Mouse (Mus musculus) heart, embryonic 15.5 days (tissue): ENCODE data around the gene Panx3. TPM values are rescaled to one million over a fixed set of nuclear protein-coding genes. Genes with fewer than 3 reads are reported as not detected.

Experiments
- ATAC-seq: fragments of 200-750 bp; cut with Nextera tagmentation; replicated peaks from 2 replicates; pipeline ENCODE4 v1.8.0; 2017; ENCODE audit warnings: low read depth, moderate TSS enrichment; ENCODE audit not compliant: insufficient number of reproducible peaks, insufficient read depth, low FRiP score
- H3K27ac ChIP-seq: fragments of 300-500 bp; sonication (generic); 2 replicates; pipeline ENCODE4 v1.5.1; 2015; ENCODE audit warnings: mild to moderate bottlenecking, inconsistent platforms
- H3K27me3 ChIP-seq: fragments of 300-500 bp; sonication (generic); 2 replicates; pipeline ENCODE4 v1.6.1; 2015; ENCODE audit warnings: inconsistent platforms
- H3K36me3 ChIP-seq: fragments of 300-500 bp; sonication (generic); 2 replicates; pipeline ENCODE4 v1.6.1; 2015; ENCODE audit warnings: mild to moderate bottlenecking, inconsistent platforms
- H3K4me1 ChIP-seq: fragments of 300-500 bp; sonication (generic); replicated peaks from 2 replicates; pipeline ENCODE4 v1.6.1; 2015; ENCODE audit warnings: inconsistent platforms
- H3K4me2 ChIP-seq: fragments of 300-500 bp; sonication (generic); 2 replicates; pipeline ENCODE4 v1.6.1; 2015; ENCODE audit warnings: inconsistent platforms, mild to moderate bottlenecking, moderate library complexity
- H3K4me3 ChIP-seq: fragments of 300-500 bp; sonication (generic); 2 replicates; pipeline ENCODE4 v1.5.1; 2015; ENCODE audit warnings: mild to moderate bottlenecking, inconsistent platforms
- H3K9ac ChIP-seq: fragments of 300-500 bp; sonication (generic); 2 replicates; pipeline ENCODE4 v1.6.1; 2015; ENCODE audit warnings: mild to moderate bottlenecking, inconsistent platforms
- H3K9me3 ChIP-seq: fragments of 300-500 bp; sonication (generic); replicated peaks from 2 replicates; pipeline ENCODE4 v1.6.1; 2016; ENCODE audit warnings: inconsistent platforms
- WGBS: fragments of 180-500 bp; shearing (Covaris S2); methylation state at CpG from one replicate; pipeline ENCODE4 v1.1.7; 2015; ENCODE audit warnings: mixed read lengths; 5-methylcytosine and 5-hydroxymethylcytosine counted together
- polyA plus RNA-seq: library from polyadenylated mRNA; unstranded; fragments of >200 nt; fragmentation: Nextera tagmentation; extraction: Ambion mirVana; gene quantifications from 2 replicates; pipeline ENCODE4 v1.2.1, GENCODE M21; 2015

Gene Panx3
- polyA plus RNA-seq, 1 experiment from 2014 or later, result 0.08 TPM

DNA sequence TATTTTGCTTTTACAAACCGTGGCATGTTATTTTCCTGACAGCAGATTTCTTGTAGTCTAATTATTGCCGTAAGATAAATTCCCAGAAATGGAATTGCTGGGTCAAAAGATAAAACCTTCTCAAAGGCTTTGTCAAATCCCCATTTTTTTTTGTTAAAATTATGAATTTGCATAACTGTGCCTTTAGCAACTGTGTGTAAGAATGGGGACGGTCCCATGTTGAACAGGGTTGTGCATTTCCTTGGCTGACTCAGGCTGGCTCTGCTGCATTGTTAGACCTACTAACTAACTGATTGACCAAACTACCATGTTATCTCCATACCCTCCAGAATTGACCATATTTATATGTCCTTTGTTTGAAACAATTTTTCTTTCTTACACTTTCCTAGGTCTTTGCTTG, 34.8 kb downstream of the Panx3 start:
- Histone ChIP-seq H3K27me3 (no peaks in the 10 kb centered on the region), H3K36me3 (no peaks in the 10 kb centered on the region), H3K4me2 (no peak overlapping the region), H3K9ac (no peak overlapping the region), H3K9me3 (no peaks in the 10 kb centered on the region), H3K27ac (no peak overlapping the region), H3K4me3 (no peak overlapping the region), H3K4me1 (no peaks in the 10 kb centered on the region)
- ATAC-seq, result no peak
- 84% methylated on average over 3 of the region's 3 CpGs for WGBS

DNA sequence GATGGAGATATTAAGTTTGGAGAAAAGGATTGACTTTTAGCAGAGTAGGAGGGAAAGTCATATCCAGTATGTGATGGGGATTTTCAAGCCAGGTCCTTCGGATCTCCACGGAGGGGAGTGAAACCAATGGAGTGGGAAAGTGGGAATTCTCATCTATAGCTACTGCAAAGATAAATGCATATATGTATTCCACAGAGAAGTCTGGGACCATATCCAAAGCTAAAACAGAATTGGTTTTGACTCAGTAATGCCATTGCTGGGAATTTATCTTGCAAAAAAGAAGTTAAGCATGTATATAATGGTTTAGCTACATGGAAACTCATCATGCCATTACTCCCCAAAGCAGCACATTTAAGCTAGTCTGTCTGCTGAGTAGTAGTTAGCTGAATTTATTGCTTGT, 36.7 kb downstream of the Panx3 start:
- H3K4me2 ChIP-seq, result no peak overlapping the region
- H3K36me3 ChIP-seq, result no peaks in the 10 kb centered on the region
- H3K27ac ChIP-seq, result no peak overlapping the region
- no peak overlapping the region for H3K9ac ChIP-seq
- ATAC-seq, result no peak
- H3K4me1 ChIP-seq, result no peaks in the 10 kb centered on the region
- H3K9me3 ChIP-seq, result no peaks in the 10 kb centered on the region
- H3K4me3 ChIP-seq, result no peak overlapping the region
- WGBS, result 73% methylated on average over 2 of the region's 2 CpGs
- H3K27me3 ChIP-seq, result no peaks in the 10 kb centered on the region

DNA sequence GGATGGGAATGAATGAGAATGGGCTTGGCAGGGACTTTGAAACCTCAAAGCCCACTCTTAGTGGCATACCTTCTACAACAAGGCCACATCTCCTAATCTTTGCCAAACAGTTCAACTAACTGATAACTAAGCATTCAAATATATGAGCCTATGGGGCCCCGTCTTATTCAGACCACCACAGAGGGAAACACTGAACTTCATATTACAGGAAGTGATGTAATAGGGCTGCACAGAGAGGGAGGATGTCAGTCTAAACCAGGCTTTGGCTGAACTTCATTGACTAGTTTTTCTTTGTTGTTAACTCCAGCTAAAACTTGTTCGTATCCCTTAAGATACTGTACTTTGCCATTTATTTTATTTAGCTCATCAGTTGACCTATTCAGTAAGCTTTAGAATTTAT, 39.1 kb downstream of the Panx3 start:
- no peaks in the 10 kb centered on the region for H3K9me3 ChIP-seq
- 74% methylated on average over 2 of the region's 2 CpGs for WGBS
- no peaks in the 10 kb centered on the region for H3K27me3 ChIP-seq
- no peak overlapping the region for H3K27ac ChIP-seq
- H3K9ac ChIP-seq, result no peak overlapping the region
- 0 out of 2 replicates have a peak, but pooled peaks cover 2% of the 10 kb centered on the region for H3K4me1 ChIP-seq
- H3K4me3 ChIP-seq, result no peak overlapping the region
- no peak overlapping the region for H3K4me2 ChIP-seq
- no peaks in the 10 kb centered on the region for H3K36me3 ChIP-seq
- no peak for ATAC-seq

DNA sequence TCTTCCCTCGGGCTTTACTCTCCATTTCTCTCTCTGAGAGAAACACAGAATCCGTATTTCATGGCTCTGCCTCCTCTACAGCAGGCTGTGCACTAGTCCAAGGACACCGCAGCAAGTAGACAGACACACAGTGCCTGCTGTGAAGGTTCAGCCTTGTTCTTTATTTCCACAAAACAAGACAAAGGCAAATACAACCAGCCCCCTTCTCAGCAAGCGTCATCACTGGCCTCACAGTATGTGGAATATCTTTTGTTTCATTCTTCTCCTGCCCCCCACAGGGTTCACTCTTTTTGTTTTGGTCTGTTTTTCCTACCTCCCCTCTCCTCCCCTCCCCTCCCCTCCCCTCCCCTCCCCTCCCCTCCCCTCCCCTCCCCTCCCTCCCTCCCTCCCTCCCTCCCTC, 40.5 kb downstream of the Panx3 start:
- Histone ChIP-seq H3K27ac (no peak overlapping the region), H3K9me3 (no peaks in the 10 kb centered on the region), H3K36me3 (no peaks in the 10 kb centered on the region), H3K4me3 (no peak overlapping the region), H3K9ac (no peak overlapping the region), H3K4me1 (0 out of 2 replicates have a peak, but pooled peaks cover 2% of the 10 kb centered on the region), H3K4me2 (no peak overlapping the region), H3K27me3 (no peaks in the 10 kb centered on the region)
- WGBS, result 79% methylated on average over 4 of the region's 4 CpGs
- ATAC-seq, result no peak

- H3K4me3 ChIP-seq, result no peak overlapping the region
- H3K4me2 ChIP-seq, result no peak overlapping the region
- no peaks in the 10 kb centered on the region for H3K9me3 ChIP-seq
- H3K36me3 ChIP-seq, result no peaks in the 10 kb centered on the region
- no peak overlapping the region for H3K27ac ChIP-seq
- WGBS, result 93% methylated on average over 1 of the region's 1 CpGs
- 0 out of 2 replicates have a peak, but pooled peaks cover 2% of the 10 kb centered on the region for H3K4me1 ChIP-seq
- no peak overlapping the region for H3K9ac ChIP-seq
- no peak for ATAC-seq
- H3K27me3 ChIP-seq, result no peaks in the 10 kb centered on the region
Measured at GRCm38 (mm10) chr9:37627263-37627662, 41.8 kb downstream of the Panx3 start.

DNA sequence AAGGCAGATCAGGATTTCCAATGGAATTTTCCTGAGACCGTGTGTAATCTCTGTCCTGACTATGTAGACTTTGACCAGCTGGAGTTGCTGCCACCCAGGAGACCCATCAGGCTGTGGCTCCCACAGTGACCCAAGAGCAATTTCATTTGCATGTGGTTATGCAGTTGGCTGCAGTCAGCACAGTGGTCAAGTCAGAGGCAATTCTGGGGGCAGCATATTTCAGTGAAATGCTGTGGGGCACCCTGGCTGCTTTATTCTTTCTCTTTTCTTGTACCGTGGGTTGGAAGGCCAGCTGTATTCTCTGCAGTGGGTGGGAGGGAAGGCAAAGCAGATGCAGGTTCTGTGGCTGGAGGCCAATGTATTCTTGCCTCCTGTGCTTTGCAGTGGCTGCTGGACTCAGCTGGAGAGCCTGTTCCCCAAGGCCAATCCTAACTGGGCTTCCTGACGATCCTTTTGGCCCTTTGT, 42.9 kb downstream of the Panx3 start:
- H3K4me3 ChIP-seq, result no peak overlapping the region
- H3K9ac ChIP-seq, result no peak overlapping the region
- H3K27ac ChIP-seq, result no peak overlapping the region
- ATAC-seq, result no peak
- H3K27me3 ChIP-seq, result no peaks in the 10 kb centered on the region
- H3K36me3 ChIP-seq, result no peaks in the 10 kb centered on the region
- H3K4me1 ChIP-seq, result 0 out of 2 replicates have a peak, but pooled peaks cover 2% of the 10 kb centered on the region
- H3K9me3 ChIP-seq, result no peaks in the 10 kb centered on the region
- no peak overlapping the region for H3K4me2 ChIP-seq
- WGBS, result 18% methylated on average over 3 of the region's 3 CpGs

GRCm38 (mm10) chr9:37625641-37626040, 43.4 kb downstream of the Panx3 start:
- Histone ChIP-seq H3K4me1 (0 out of 2 replicates have a peak, but pooled peaks cover 2% of the 10 kb centered on the region), H3K27me3 (no peaks in the 10 kb centered on the region), H3K27ac (no peak overlapping the region), H3K9ac (no peak overlapping the region), H3K4me2 (no peak overlapping the region), H3K36me3 (no peaks in the 10 kb centered on the region), H3K4me3 (no peak overlapping the region), H3K9me3 (no peaks in the 10 kb centered on the region)
- ATAC-seq, result no peak
- WGBS, result 27% methylated on average over 7 of the region's 7 CpGs

DNA sequence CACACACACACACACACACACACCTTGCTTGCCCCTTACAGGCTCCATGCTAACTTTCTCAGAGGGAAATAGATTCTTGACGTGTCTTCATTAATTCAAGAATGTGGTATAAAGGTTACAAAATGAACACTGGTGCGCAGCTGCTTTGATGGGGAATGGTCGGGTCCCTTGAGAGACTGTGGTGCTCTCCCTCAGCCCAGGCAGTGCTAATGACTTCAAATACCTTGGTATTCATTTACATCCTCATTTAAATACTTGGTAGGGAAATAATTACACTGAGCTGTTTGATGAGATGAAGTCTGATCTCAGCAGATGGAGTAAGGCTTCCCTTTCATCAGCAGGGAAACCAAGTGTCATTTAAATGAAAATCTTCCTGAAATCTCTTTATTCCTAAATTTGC, 43.9 kb downstream of the Panx3 start:
- WGBS, result 72% methylated on average over 3 of the region's 3 CpGs
- H3K9ac ChIP-seq, result no peak overlapping the region
- H3K4me2 ChIP-seq, result no peak overlapping the region
- H3K27ac ChIP-seq, result no peak overlapping the region
- no peaks in the 10 kb centered on the region for H3K9me3 ChIP-seq
- H3K4me1 ChIP-seq, result 0 out of 2 replicates have a peak, but pooled peaks cover 2% of the 10 kb centered on the region
- no peaks in the 10 kb centered on the region for H3K27me3 ChIP-seq
- no peaks in the 10 kb centered on the region for H3K36me3 ChIP-seq
- no peak overlapping the region for H3K4me3 ChIP-seq
- no peak for ATAC-seq

- WGBS, result 82% methylated on average over 1 of the region's 1 CpGs
- no peaks in the 10 kb centered on the region for H3K9me3 ChIP-seq
- no peaks in the 10 kb centered on the region for H3K27me3 ChIP-seq
- H3K4me2 ChIP-seq, result no peak overlapping the region
- H3K36me3 ChIP-seq, result no peaks in the 10 kb centered on the region
- no peak overlapping the region for H3K9ac ChIP-seq
- H3K4me3 ChIP-seq, result no peak overlapping the region
- H3K4me1 ChIP-seq, result 0 out of 2 replicates have a peak, but pooled peaks cover 2% of the 10 kb centered on the region
- no peak for ATAC-seq
- no peak overlapping the region for H3K27ac ChIP-seq
Measured at GRCm38 (mm10) chr9:37624502-37624901, 44.5 kb downstream of the Panx3 start.

DNA sequence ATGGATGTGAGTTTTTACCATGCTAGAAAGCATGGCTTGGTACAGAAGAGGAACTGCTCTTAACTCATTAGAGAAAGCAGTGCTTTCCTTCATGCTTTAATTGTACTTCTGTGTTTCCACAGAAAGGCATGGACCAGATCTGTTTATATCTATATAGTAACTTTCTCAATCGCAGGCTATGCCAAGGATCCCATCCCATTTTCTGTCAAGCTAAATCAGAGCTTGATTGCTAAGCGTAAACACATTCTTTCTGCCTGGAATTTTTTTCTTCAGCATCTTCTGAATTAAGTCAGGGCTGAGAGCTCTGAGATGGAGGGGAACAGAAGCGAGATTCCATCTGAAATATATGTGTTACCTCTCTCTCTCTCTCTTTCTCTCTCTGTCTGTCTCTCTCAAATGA, 45.1 kb downstream of the Panx3 start:
- H3K9me3 ChIP-seq, result no peaks in the 10 kb centered on the region
- H3K27ac ChIP-seq, result no peak overlapping the region
- no peak for ATAC-seq

DNA sequence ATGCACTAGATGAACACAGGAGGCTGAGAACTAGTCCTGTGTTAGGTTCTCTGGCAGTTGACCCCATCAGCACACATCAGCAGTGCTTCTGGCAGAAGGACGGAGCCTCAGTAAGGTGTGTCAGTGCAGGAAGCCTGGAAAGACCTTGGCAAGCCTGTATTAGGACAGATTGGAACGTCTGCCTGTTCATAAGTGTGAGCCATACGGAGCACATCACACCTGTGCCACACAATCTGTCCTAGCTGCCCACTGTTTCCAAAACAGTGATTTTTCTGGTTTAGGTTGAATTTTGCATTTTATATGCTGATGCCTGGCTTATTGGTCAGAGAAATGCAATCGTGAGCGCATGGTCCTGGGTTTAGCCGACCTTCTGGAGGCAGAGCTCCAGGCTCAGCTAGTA, 47.7 kb downstream of the Panx3 start:
- 0 out of 2 replicates have a peak, but pooled peaks cover 2% of the 10 kb centered on the region for H3K4me1 ChIP-seq
- no peak overlapping the region for H3K4me2 ChIP-seq
- 80% methylated on average over 6 of the region's 6 CpGs for WGBS
- H3K9ac ChIP-seq, result no peak overlapping the region
- H3K4me3 ChIP-seq, result no peak overlapping the region
- ATAC-seq, result no peak
- H3K27me3 ChIP-seq, result no peaks in the 10 kb centered on the region
- no peaks in the 10 kb centered on the region for H3K9me3 ChIP-seq
- no peak overlapping the region for H3K27ac ChIP-seq
- no peaks in the 10 kb centered on the region for H3K36me3 ChIP-seq

More for the DNA sequence above, 45.1 kb downstream of the Panx3 start:
- Histone ChIP-seq H3K4me2 (no peak overlapping the region), H3K4me1 (0 out of 2 replicates have a peak, but pooled peaks cover 2% of the 10 kb centered on the region), H3K4me3 (no peak overlapping the region), H3K36me3 (no peaks in the 10 kb centered on the region), H3K27me3 (no peaks in the 10 kb centered on the region), H3K9ac (no peak overlapping the region)
- 78% methylated on average over 3 of the region's 3 CpGs for WGBS

- H3K36me3 ChIP-seq, result no peaks in the 10 kb centered on the region
- no peak for ATAC-seq
- no peak overlapping the region for H3K9ac ChIP-seq
- peaks cover 9% of the 10 kb centered on the region for H3K4me1 ChIP-seq
- 41% methylated on average over 2 of the region's 2 CpGs for WGBS
- H3K4me2 ChIP-seq, result no peak overlapping the region
- H3K27me3 ChIP-seq, result no peaks in the 10 kb centered on the region
- H3K9me3 ChIP-seq, result no peaks in the 10 kb centered on the region
- H3K4me3 ChIP-seq, result no peak overlapping the region
- H3K27ac ChIP-seq, result no peak overlapping the region
Measured at GRCm38 (mm10) chr9:37616770-37617169, 52.3 kb downstream of the Panx3 start.
